Mouse (Mus musculus) liver, embryonic 14.5 days (tissue): ENCODE data around the gene Ppm1d.

ENCODE experiments used
- CTCF ChIP-seq: IDR thresholded peaks from 2 replicates; pipeline ENCODE4 v1.5.1; 2016; ENCODE audit warnings: antibody characterized with exemption, low read depth, control low read depth
- EP300 ChIP-seq: IDR thresholded peaks from 2 replicates; pipeline ENCODE4 v1.6.1; 2016; ENCODE audit warnings: antibody characterized with exemption, low read depth

GRCm38 (mm10) chr11:85334778-85335177 lies 23.7 kb downstream of the Ppm1d start:
- TF ChIP-seq CTCF: peak; percentile 90
- no peak for TF ChIP-seq EP300
